Mouse (Mus musculus) thymus, adult 2 months (tissue): ENCODE results near the gene Tmie. TPM values are rescaled to one million over a fixed set of nuclear protein-coding genes. Genes with fewer than 3 reads are reported as not detected.
"Not testable (repeated sequence)": the region's sequence is repeated elsewhere in the genome, so short reads cannot be mapped to it uniquely, and the experiment has no call there.

Experiments used
- DNase-seq: peaks from one replicate; pipeline ENCODE4 v3.0.0; 2021
- H3K27ac ChIP-seq: fragments of 200-500 bp; 2 replicates; pipeline ENCODE4 v1.5.1; 2012; ENCODE audit warnings: low read length, control low read depth; ENCODE audit not compliant: control insufficient read depth, insufficient read depth
- H3K27me3 ChIP-seq: fragments of 200-500 bp; 2 replicates; pipeline ENCODE4 v1.6.1; 2012; ENCODE audit warnings: mild to moderate bottlenecking, low read length, moderate library complexity, mixed read lengths; ENCODE audit not compliant: control insufficient read depth, insufficient read depth
- H3K36me3 ChIP-seq: fragments of 200-500 bp; 2 replicates; pipeline ENCODE4 v1.6.1; 2012; ENCODE audit warnings: mild to moderate bottlenecking, low read length, moderate library complexity; ENCODE audit not compliant: control insufficient read depth, insufficient read depth
- H3K4me1 ChIP-seq: fragments of 200-500 bp; replicated peaks from 2 replicates; pipeline ENCODE4 v1.6.1; 2012; ENCODE audit warnings: low read length; ENCODE audit not compliant: control insufficient read depth, insufficient read depth
- H3K4me3 ChIP-seq: fragments of 200-500 bp; 2 replicates; pipeline ENCODE4 v1.5.1; 2012; ENCODE audit warnings: mild to moderate bottlenecking, low read length, control low read depth, moderate library complexity; ENCODE audit not compliant: control insufficient read depth, insufficient read depth
- CTCF ChIP-seq: fragments of 200-500 bp; IDR thresholded peaks from 2 replicates; pipeline ENCODE4 v1.5.1; 2012; ENCODE audit warnings: mild to moderate bottlenecking, control low read depth, low read length, moderate library complexity, borderline replicate concordance; ENCODE audit not compliant: control insufficient read depth, poor library complexity, insufficient read depth; ENCODE audit errors: extremely low read depth
- POLR2A ChIP-seq: fragments of 200-500 bp; IDR thresholded peaks from 2 replicates; pipeline ENCODE4 v1.6.1; 2012; ENCODE audit warnings: mild to moderate bottlenecking, low read length, control low read depth, moderate library complexity; ENCODE audit not compliant: control insufficient read depth, poor library complexity, insufficient read depth; ENCODE audit errors: extremely low read depth
- WGBS: fragments of 180-500 bp; shearing (Covaris S2); methylation state at CpG from one replicate; pipeline ENCODE4 v1.1.7; 2018; 5-methylcytosine and 5-hydroxymethylcytosine counted together
- polyA plus RNA-seq: library from polyadenylated mRNA; depleted of rRNA; stranded (reverse); fragments of >200 nt; gene quantifications from 2 replicates; pipeline ENCODE4 v1.2.3, GENCODE M21; 2012; rRNA removed

Gene Tmie
- polyA plus RNA-seq, 1 experiment = 12.3 TPM

DNA sequence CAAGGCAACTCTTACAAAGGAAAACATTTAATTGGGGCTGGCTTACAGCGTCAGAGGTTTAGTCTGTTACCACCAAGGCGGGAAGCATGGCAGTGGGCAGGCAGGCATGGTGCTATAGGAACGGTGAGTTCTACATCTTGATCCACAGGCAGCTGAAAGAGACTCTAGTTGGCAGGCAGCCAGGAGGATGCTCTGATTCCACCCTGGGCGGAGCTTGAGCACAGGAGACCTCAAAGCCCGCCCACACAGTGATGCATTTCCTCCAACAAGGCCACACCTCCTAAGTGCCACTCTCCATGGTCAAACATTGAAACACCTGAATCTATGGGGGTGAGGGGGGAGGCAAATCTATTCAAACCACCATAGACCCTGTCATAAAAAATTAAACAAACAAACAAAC lies 46.9 kb downstream of the Tmie start:
- Histone ChIP-seq H3K4me1 (peaks cover 4% of the 10 kb centered on the region; the same call in 1 of the 2 replicates), H3K27ac (no peak overlapping the region), H3K4me3 (no peak overlapping the region), H3K36me3 (no peaks in the 10 kb centered on the region), H3K27me3 (no peaks in the 10 kb centered on the region)
- 74% methylated on average over 5 of the region's 5 CpGs for WGBS
- no peak for TF ChIP-seq CTCF
- TF ChIP-seq POLR2A = no peak
- DNase-seq = no peak

DNA sequence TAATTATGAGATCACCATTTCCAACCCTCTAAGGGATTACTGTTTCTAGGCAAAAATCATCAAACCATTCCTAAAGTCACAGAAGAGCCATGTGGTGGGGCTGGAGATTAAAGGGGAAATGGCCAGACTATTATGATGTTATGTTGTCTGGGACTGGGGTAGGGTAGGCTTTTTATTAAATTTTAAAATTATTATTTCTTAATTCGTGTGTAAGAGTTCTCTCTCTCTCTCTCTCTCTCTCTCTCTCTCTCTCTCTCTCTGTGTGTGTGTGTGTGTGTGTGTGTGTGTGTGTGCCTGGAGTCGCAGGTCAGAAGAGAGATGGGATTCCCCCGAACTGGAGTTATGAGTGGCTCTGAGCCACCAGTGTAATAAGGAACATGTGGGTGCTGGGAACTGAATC lies 53.5 kb downstream of the Tmie start, which contains the start of gene Prss43:
Gene Prss43, plus strand, starts transcription at position 301 of the 400 bp plus-strand sequence.
- DNase-seq = no peak
- Histone ChIP-seq H3K36me3 (no peaks in the 10 kb centered on the region), H3K27ac (no peak within 1 kb of the TSS), H3K4me1 (peaks cover 7% of the 10 kb centered on the region), H3K27me3 (no peaks in the 10 kb centered on the region), H3K4me3 (no peak within 1 kb of the TSS)
- WGBS = 71% methylated on average over 3 of the region's 3 CpGs
- no peak for TF ChIP-seq CTCF
- TF ChIP-seq POLR2A = no peak

DNA sequence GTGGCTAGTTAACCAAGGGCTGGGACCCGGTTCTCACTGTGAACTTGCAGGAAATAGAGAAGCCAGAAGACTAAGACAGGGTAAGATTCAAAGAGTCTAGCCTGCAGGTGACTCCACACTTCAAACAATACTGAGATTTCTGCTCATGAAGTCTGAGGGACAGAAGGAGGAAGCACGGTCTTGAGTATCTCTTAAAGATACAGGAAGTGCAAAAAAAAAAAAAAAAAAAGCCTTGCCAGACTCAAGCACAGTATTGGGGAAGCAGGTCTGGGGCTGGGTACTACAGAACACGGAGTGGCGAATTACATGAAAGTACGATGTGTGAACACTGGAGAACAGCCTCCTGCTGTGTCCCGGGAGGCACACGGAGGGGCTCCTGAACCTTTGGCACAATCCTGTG lies 54.1 kb downstream of the Tmie start:
- no peak for TF ChIP-seq CTCF
- TF ChIP-seq POLR2A = no peak
- H3K27ac ChIP-seq = no peak overlapping the region
- H3K4me1 ChIP-seq = peaks cover 7% of the 10 kb centered on the region
- no peak overlapping the region for H3K4me3 ChIP-seq
- H3K36me3 ChIP-seq = no peaks in the 10 kb centered on the region
- DNase-seq = peak; percentile 14
- whole genome bisulfite sequencing = 9% methylated on average over 7 of the region's 7 CpGs
- no peaks in the 10 kb centered on the region for H3K27me3 ChIP-seq

DNA sequence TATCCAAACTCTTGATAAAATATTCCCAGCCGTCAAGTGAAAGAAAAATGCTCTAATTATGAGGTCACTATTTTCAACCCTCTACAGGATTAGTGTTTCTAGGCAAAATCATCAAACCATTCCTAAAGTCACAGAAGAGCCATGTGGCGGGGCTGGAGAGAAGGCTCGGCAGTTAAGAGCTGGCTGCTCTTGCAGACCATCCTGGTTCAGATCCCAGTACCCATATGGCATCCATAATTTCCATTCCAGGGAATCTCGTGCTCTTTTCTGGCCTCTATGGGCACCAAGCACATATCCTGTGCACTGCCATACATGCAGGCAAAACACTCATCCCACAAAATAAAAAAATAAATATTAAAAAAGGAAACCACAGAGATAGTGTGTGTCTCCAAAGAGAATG lies 54.5 kb downstream of the Tmie start:
- WGBS = 61% methylated on average over 4 of the region's 4 CpGs
- no peaks in the 10 kb centered on the region for H3K27me3 ChIP-seq
- H3K4me3 ChIP-seq = no peak overlapping the region
- DNase-seq = no peak
- H3K4me1 ChIP-seq = peaks cover 7% of the 10 kb centered on the region
- no peak overlapping the region for H3K27ac ChIP-seq
- H3K36me3 ChIP-seq = no peaks in the 10 kb centered on the region
- TF ChIP-seq POLR2A = no peak
- TF ChIP-seq CTCF = no peak

DNA sequence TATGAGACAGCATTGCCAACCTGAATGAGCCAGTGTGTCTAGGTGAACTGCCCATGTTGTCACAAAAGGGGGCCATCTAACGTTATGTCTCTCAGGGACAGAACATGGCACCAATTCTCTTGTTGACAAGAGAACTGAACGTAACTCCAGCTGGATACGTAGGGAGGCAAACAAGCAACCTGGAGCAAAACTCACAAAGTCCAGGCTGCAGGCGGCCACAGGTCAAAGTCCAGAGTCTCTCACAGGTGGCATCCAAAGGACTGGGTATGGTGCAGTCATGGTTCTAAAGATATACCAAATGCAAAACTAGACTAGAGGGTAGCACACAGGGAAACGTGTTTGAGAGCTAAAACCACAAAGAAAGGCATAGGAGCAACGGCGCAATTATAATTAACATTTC lies 58.5 kb downstream of the Tmie start:
- no peak for DNase-seq
- Histone ChIP-seq H3K27ac (no peak overlapping the region), H3K36me3 (no peaks in the 10 kb centered on the region), H3K4me1 (peaks cover 5% of the 10 kb centered on the region), H3K4me3 (no peak overlapping the region), H3K27me3 (no peaks in the 10 kb centered on the region)
- TF ChIP-seq POLR2A (no peak), CTCF (no peak)
- WGBS = 90% methylated on average over 7 of the region's 7 CpGs

DNA sequence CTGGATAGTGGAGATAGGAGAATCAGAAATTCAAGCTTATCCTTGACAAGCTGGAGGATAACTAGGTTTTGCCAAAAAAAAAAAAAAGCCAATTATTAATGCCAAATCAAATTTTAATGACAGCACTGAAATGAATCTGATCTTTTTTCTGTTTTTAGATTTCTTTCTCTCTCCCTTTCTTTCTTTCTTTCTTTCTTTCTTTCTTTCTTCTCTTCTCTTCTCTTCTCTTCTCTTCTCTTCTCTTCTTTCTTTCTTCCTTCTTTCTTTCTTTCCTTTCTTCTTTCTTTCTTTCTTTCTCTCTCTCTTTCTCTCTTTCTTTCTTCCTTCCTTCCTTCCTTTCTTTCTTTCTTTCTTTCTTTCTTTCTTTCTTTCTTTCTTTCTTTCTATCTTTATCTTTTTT lies 59.4 kb downstream of the Tmie start:
- DNase-seq, H3K4me1 ChIP-seq, H3K36me3 ChIP-seq, H3K27me3 ChIP-seq, H3K4me3 ChIP-seq, H3K27ac ChIP-seq: not testable (repeated sequence)

Other genes with a start within 250 kb of the Tmie start
- 297 and 301 TPM in 2 replicates for gene Nbeal2, start 226.0 kb downstream of the Tmie start, polyA plus RNA-seq
- 105 and 152 TPM in 2 replicates for gene Ccdc12, start 223.6 kb downstream of the Tmie start, polyA plus RNA-seq
- gene Myl3, start 138.3 kb downstream of the Tmie start, polyA plus RNA-seq = 2.4 and 293 TPM in 2 replicates
- 5.4 and 5.8 TPM in 2 replicates for gene Pth1r, start 133.0 kb downstream of the Tmie start, polyA plus RNA-seq
- gene Prss42, start 81.9 kb downstream of the Tmie start, polyA plus RNA-seq = not detected in 2 replicates
- gene Prss44, start 66.1 kb downstream of the Tmie start, polyA plus RNA-seq = 0.11 TPM in 1 of 2 replicates, not detected in the other
- not detected in 2 replicates for gene Prss43, start 53.4 kb downstream of the Tmie start, polyA plus RNA-seq
- gene Prss45, start 45.5 kb downstream of the Tmie start, polyA plus RNA-seq = not detected in 2 replicates
- 0.08 TPM in 1 of 2 replicates, not detected in the other for gene Prss46, start 35.6 kb downstream of the Tmie start, polyA plus RNA-seq
- gene Prss50, start 22.1 kb downstream of the Tmie start, polyA plus RNA-seq = 0.19 and 0.22 TPM in 2 replicates
- gene Als2cl, start 243 bp downstream of the Tmie start, polyA plus RNA-seq = 142 and 145 TPM in 2 replicates
- gene Fam240a, start 36.7 kb upstream of the Tmie start, polyA plus RNA-seq = 0.74 and 1.7 TPM in 2 replicates
- gene Tdgf1, start 66.0 kb upstream of the Tmie start, polyA plus RNA-seq = 0.47 and 0.66 TPM in 2 replicates
- 0.03 and 1.1 TPM in 2 replicates for gene Lrrc2, start 71.4 kb upstream of the Tmie start, polyA plus RNA-seq
- 0.57 and 1.1 TPM in 2 replicates for gene Rtp3, start 110.5 kb upstream of the Tmie start, polyA plus RNA-seq
- gene Ltf, start 139.2 kb upstream of the Tmie start, polyA plus RNA-seq = 3.5 and 4.9 TPM in 2 replicates
- 2.3 and 3.6 TPM in 2 replicates for gene Ccrl2, start 177.4 kb upstream of the Tmie start, polyA plus RNA-seq
- gene Lrrfip2, start 237.5 kb upstream of the Tmie start, polyA plus RNA-seq = 8.4 TPM in 2 replicates